8 mouse cellular contexts compared by ENCODE assay signal in genomic region chr11:117654380-117654924, GRCm38 (mm10). TPM values are rescaled to one million over a fixed set of nuclear protein-coding genes. Genes with fewer than 3 reads are reported as not detected.
A peak's percentile ranks its signal among the peaks of the same experiment; 100 is the strongest.
DNase-seq lines count a peak whose midpoint lies in the region; ATAC-seq and TF ChIP-seq lines count a peak whose summit lies in the region.

No protein-coding gene starts in this region.

- POLR2A ChIA-PET in Patski (lab: Charles Lee) = interaction anchor here (0.6 to 1.4 kb wide), 7 partner anchors 8 to 269 kb away, joined by 3 to 5 read pairs (median 3); no protein-coding TSS in a partner anchor

- no peaks in the 10 kb centered on the region for H3K36me3 ChIP-seq in hindbrain, embryonic 13.5 days

- H3K4me2 ChIP-seq in hindbrain, embryonic 13.5 days = peak overlapping the region; percentile 87

- peak; percentile 93 for DNase-seq in Patski (ENCODE audit: low read depth, low spot score)
- DNase-seq in cerebellum, postnatal 14 days = peak; percentile 99
- peak; percentile 99 for DNase-seq in frontal cortex, postnatal 14 days (ENCODE audit: low spot score in 2 of 2)
- peak; percentile 87 to 98 for DNase-seq in layer of hippocampus, postnatal 25 days (ENCODE audit: extremely low spot score in 1 of 2, low spot score in 1 of 2)
- peak; percentile 100 for DNase-seq in lung, postnatal 25 days (ENCODE audit: low spot score)
- peak; percentile 99 for DNase-seq in retina, embryonic 14.5 days (ENCODE audit: low spot score)
- DNase-seq in thymus, postnatal 4 days = peak; percentile 97

- peak overlapping the region; percentile 99 for H3K9ac ChIP-seq in hindbrain, embryonic 13.5 days

- TF ChIP-seq CTCF in Patski (IDR thresholded peaks at IDR 0.05) = no peak

- no peaks in the 10 kb centered on the region for H3K27me3 ChIP-seq in Patski
- peaks cover 11% of the 10 kb centered on the region; the same call in 1 of the 2 replicates for H3K27me3 ChIP-seq in hindbrain, embryonic 13.5 days

- CTCF ChIA-PET in Patski (lab: Charles Lee) = interaction anchor here (1.0 to 1.9 kb wide), 3 partner anchors 11 to 265 kb away, joined by 3 to 6 read pairs (median 3); no protein-coding TSS in a partner anchor

- H3K9me3 ChIP-seq in hindbrain, embryonic 13.5 days = no peaks in the 10 kb centered on the region

- peak overlapping the region; percentile 78 for H3K4me3 ChIP-seq in hindbrain, embryonic 13.5 days

- 0% methylated on average over 56 of the region's 71 CpGs for WGBS in hindbrain, embryonic 13.5 days

- in situ Hi-C loops in Patski (cut with MboI; ENCODE audit: low pct_unique_long_range_greater_than_20kb) = loop anchor here (5.0 kb wide), 1 partner anchor 267 kb away; no protein-coding TSS in a partner anchor

- peak; percentile 81 for ATAC-seq in Patski
- ATAC-seq in hindbrain, embryonic 13.5 days (ENCODE audit: low FRiP score) = peak; percentile 97

- peak overlapping the region; percentile 99 for H3K27ac ChIP-seq in hindbrain, embryonic 13.5 days

- peaks cover 42% of the 10 kb centered on the region for H3K4me1 ChIP-seq in hindbrain, embryonic 13.5 days (replicated peaks)

RNA-seq across cellular contexts. Expression of gene Tnrc6c, which starts 0.4 kb away (rescaled TPM):
- polyA plus RNA-seq in Patski (2021) = 21.1 TPM
- polyA plus RNA-seq in hindbrain, embryonic 13.5 days (2015; fragmentation: Nextera tagmentation; extraction: Ambion mirVana) = 24.9 and 27.3 TPM in 2 replicates
- total RNA-seq in layer of hippocampus, postnatal 25 days (2021) = 10 to 100 TPM; 53.8 to 76.8 TPM

Comparison
In these comparisons a context has a peak if more than half of its experiments do, and no peak if none do; other contexts are left out.
1. Peak in every context shown above with its lines: DNase-seq, ATAC-seq, H3K4me3 ChIP-seq and H3K27ac ChIP-seq.